Mouse (Mus musculus): ENCODE data around the gene Arhgef2. TPM values are rescaled to one million over a fixed set of nuclear protein-coding genes. Genes with fewer than 3 reads are reported as not detected.

The Arhgef2 gene
- polyA plus RNA-seq, 1 experiment from 2014 or later = 123 TPM

DNA sequence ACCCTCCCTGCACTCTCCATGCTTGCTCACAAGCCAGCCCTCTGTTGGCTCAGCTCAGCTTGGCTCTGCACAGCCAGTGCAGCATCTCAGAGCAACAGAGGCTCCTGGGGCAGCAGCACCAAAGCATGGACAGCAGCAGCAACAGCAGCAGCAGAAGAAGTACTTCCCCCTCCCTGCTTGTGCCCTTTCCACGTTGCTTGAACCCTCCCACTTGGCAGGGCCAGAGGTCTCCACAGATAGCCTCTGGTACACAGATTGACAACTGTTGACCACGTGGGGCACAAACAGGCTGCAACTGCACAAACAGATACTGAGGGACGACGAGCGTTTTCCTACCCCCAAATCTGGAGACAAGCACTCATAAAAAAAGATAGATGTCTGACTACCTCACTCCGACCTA lies 54.0 kb downstream of the Arhgef2 start:
- no peak for ATAC-seq (ENCODE audit: low read depth)
- Histone ChIP-seq H3K4me2 (ENCODE audit: low read depth, low read length) (no peak overlapping the region), H3K27ac (ENCODE audit: low read length) (no peak overlapping the region), H3K4me3 (ENCODE audit: low read length) (no peak overlapping the region), H3K9me3 (ENCODE audit: control insufficient read depth, low read length) (no peaks in the 10 kb centered on the region), H3K9ac (ENCODE audit: low read length) (no peak overlapping the region), H3K27me3 (ENCODE audit: control insufficient read depth, insufficient read depth, low read depth, low read length) (no peaks in the 10 kb centered on the region), H3K36me3 (ENCODE audit: control insufficient read depth, insufficient read depth, low read length) (no peaks in the 10 kb centered on the region), H3K4me1 (replicated peaks; ENCODE audit: control insufficient read depth, insufficient read depth, low read length) (peaks cover 3% of the 10 kb centered on the region)
- WGBS = 30% methylated on average over 6 of the region's 6 CpGs

DNA sequence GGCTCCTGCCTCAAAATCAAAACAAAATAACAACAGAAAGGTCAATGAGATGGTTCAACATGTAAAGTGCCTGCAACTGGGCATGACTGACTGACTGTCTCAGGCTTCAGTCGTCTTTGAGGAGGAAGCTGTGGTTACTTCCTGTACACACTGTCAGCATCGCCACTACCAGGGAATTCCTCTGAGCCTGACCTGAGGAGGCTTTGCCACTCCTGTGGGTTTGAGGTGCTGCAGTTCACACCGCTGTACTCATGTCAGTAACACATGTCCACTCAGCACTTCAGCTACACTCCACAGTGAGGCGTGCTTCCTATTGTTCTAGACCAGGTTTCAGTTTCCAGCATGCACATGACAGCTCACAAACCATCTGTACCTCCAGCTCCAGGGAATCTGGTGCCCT lies 58.3 kb downstream of the Arhgef2 start:
- H3K36me3 ChIP-seq (ENCODE audit: control insufficient read depth, insufficient read depth, low read length) = no peaks in the 10 kb centered on the region
- no peaks in the 10 kb centered on the region for H3K9me3 ChIP-seq (ENCODE audit: control insufficient read depth, low read length)
- WGBS = 64% methylated on average over 4 of the region's 4 CpGs
- no peaks in the 10 kb centered on the region for H3K27me3 ChIP-seq (ENCODE audit: control insufficient read depth, insufficient read depth, low read depth, low read length)
- H3K4me3 ChIP-seq (ENCODE audit: low read length) = no peak overlapping the region
- H3K9ac ChIP-seq (ENCODE audit: low read length) = no peak overlapping the region
- no peak overlapping the region for H3K4me2 ChIP-seq (ENCODE audit: low read depth, low read length)
- ATAC-seq (ENCODE audit: low read depth) = no peak
- H3K27ac ChIP-seq (ENCODE audit: low read length) = no peak overlapping the region
- H3K4me1 ChIP-seq (replicated peaks; ENCODE audit: control insufficient read depth, insufficient read depth, low read length) = no peaks in the 10 kb centered on the region

DNA sequence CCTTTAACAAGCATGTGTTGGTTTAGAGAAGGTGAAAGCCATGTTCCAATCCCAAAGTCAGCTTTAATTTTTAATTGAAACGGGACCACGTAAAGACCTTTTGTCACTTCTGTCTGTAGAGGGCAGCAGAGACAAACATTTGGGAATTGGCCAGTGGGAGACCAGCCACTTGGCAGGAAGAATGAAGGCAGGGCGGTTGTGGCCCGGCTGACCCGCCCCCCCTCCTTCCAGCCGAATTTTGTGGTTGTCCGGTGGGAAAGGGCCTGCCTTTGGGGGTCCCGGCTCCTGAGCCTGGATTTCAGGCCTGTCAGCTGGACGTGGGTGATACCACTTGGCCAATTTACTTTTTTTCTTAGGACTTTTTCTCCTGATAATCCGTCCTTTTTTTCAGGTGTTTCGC lies 71.6 kb downstream of the Arhgef2 start:
- 8% methylated on average over 11 of the region's 11 CpGs for WGBS
- ATAC-seq (ENCODE audit: low read depth) = peak; percentile 87
- no peaks in the 10 kb centered on the region for H3K27me3 ChIP-seq (ENCODE audit: control insufficient read depth, insufficient read depth, low read depth, low read length)
- H3K27ac ChIP-seq (ENCODE audit: low read length) = no peak overlapping the region
- H3K4me2 ChIP-seq (ENCODE audit: low read depth, low read length) = peak overlapping the region; percentile 73
- H3K4me1 ChIP-seq (replicated peaks; ENCODE audit: control insufficient read depth, insufficient read depth, low read length) = no peaks in the 10 kb centered on the region; the same call in 1 of the 2 replicates
- no peaks in the 10 kb centered on the region for H3K9me3 ChIP-seq (ENCODE audit: control insufficient read depth, low read length)
- no peaks in the 10 kb centered on the region for H3K36me3 ChIP-seq (ENCODE audit: control insufficient read depth, insufficient read depth, low read length)
- peak overlapping the region; percentile 47 for H3K4me3 ChIP-seq (ENCODE audit: low read length)
- peak overlapping the region; percentile 65 for H3K9ac ChIP-seq (ENCODE audit: low read length)

DNA sequence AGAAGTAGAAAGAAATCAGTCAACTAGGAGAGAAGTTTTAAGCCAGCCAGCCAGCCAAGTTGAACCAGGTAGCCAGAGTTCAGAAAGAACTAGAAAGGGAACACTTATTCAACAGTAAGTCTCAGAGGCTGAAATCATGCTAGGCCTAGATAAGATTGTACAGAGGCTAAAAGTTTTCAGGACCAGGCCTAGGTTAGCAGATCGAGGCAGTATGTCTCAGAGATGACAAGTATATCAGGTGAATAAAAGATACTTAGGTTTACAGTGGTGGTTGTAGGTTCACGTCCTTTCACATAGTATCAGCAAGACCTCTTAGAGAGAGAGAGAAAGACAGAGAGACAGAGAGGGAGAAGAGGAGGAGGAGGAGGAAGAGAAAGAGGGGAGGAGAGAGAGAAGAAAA lies 78.0 kb downstream of the Arhgef2 start:
- Histone ChIP-seq H3K27me3 (ENCODE audit: control insufficient read depth, insufficient read depth, low read depth, low read length) (no peaks in the 10 kb centered on the region), H3K9me3 (ENCODE audit: control insufficient read depth, low read length) (no peaks in the 10 kb centered on the region), H3K4me1 (replicated peaks; ENCODE audit: control insufficient read depth, insufficient read depth, low read length) (peaks cover 10% of the 10 kb centered on the region), H3K36me3 (ENCODE audit: control insufficient read depth, insufficient read depth, low read length) (no peaks in the 10 kb centered on the region; the same call in 1 of the 2 replicates), H3K27ac (ENCODE audit: low read length) (no peak overlapping the region), H3K4me3 (ENCODE audit: low read length) (no peak overlapping the region), H3K4me2 (ENCODE audit: low read depth, low read length) (no peak overlapping the region), H3K9ac (ENCODE audit: low read length) (no peak overlapping the region)
- no peak for ATAC-seq (ENCODE audit: low read depth)
- WGBS = 85% methylated on average over 2 of the region's 2 CpGs

- Histone ChIP-seq H3K27ac (ENCODE audit: low read length) (peak overlapping the region; percentile 97), H3K9ac (ENCODE audit: low read length) (peak overlapping the region; percentile 64), H3K27me3 (ENCODE audit: control insufficient read depth, insufficient read depth, low read depth, low read length) (no peaks in the 10 kb centered on the region), H3K4me1 (replicated peaks; ENCODE audit: control insufficient read depth, insufficient read depth, low read length) (peaks cover 10% of the 10 kb centered on the region), H3K4me2 (ENCODE audit: low read depth, low read length) (peak overlapping the region; percentile 74), H3K36me3 (ENCODE audit: control insufficient read depth, insufficient read depth, low read length) (no peaks in the 10 kb centered on the region; the same call in 1 of the 2 replicates), H3K4me3 (ENCODE audit: low read length) (peak overlapping the region; percentile 83), H3K9me3 (ENCODE audit: control insufficient read depth, low read length) (no peaks in the 10 kb centered on the region)
- WGBS = 63% methylated on average over 6 of the region's 8 CpGs
- ATAC-seq (ENCODE audit: low read depth) = no peak
Observed at GRCm38 (mm10) chr3:88684236-88684979, 78.6 kb downstream of the Arhgef2 start.

GRCm38 (mm10) chr3:88684980-88685941 lies 79.5 kb downstream of the Arhgef2 start, which contains the start of gene Khdc4:
TSS of gene Khdc4 (plus strand) at chr3:88685803.
- H3K36me3 ChIP-seq (ENCODE audit: control insufficient read depth, insufficient read depth, low read length) = peaks cover 6% of the 10 kb centered on the region
- peak; percentile 99 for ATAC-seq (ENCODE audit: low read depth)
- under 1% methylated on average over 47 of the region's 47 CpGs for WGBS

DNA sequence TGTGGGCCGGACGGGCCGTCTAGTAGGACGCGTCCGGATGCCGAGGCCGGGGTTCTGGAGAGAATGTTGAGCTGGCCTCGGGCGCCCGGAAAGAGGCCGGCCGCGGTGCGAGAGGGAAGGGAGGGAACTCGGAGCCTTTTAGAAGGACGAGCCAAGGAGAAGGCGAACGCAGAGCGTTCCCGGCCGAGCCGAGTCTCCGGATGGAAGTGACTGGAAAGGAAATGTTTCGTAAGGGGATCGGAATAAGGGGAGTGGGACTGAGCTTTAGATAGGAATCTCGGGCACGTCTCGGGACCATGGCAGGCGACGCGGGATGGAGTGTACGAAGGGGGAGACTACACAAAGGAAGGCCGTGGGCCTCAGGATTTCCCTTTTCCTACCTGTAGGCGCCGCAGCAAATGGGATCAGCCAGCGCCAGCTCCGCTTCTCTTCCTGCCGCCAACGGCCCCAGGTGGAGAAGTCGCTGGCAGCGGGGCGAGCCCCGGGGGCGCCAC lies 80.2 kb downstream of the Arhgef2 start:
- ATAC-seq (ENCODE audit: low read depth) = peak; percentile 60
- peaks cover 12% of the 10 kb centered on the region for H3K36me3 ChIP-seq (ENCODE audit: control insufficient read depth, insufficient read depth, low read length)
- under 1% methylated on average over 45 of the region's 45 CpGs for WGBS

More at GRCm38 (mm10) chr3:88684980-88685941, 79.5 kb downstream of the Arhgef2 start, which contains the start of gene Khdc4:
- peak within 1 kb of the TSS; percentile 97 for H3K27ac ChIP-seq (ENCODE audit: low read length)
- peaks cover 10% of the 10 kb centered on the region for H3K4me1 ChIP-seq (replicated peaks; ENCODE audit: control insufficient read depth, insufficient read depth, low read length)
- H3K27me3 ChIP-seq (ENCODE audit: control insufficient read depth, insufficient read depth, low read depth, low read length) = no peaks in the 10 kb centered on the region
- no peaks in the 10 kb centered on the region for H3K9me3 ChIP-seq (ENCODE audit: control insufficient read depth, low read length)
- H3K4me3 ChIP-seq (ENCODE audit: low read length) = peak within 1 kb of the TSS; percentile 83
- peak within 1 kb of the TSS; percentile 82 for H3K4me2 ChIP-seq (ENCODE audit: low read depth, low read length)
- H3K9ac ChIP-seq (ENCODE audit: low read length) = peak within 1 kb of the TSS; percentile 95

GRCm38 (mm10) chr3:88686734-88687611 lies 81.2 kb downstream of the Arhgef2 start:
- Histone ChIP-seq H3K27ac (ENCODE audit: low read length) (peak overlapping the region; percentile 97), H3K4me3 (ENCODE audit: low read length) (peak overlapping the region; percentile 83), H3K9me3 (ENCODE audit: control insufficient read depth, low read length) (no peaks in the 10 kb centered on the region), H3K4me2 (ENCODE audit: low read depth, low read length) (peak overlapping the region; percentile 82), H3K4me1 (replicated peaks; ENCODE audit: control insufficient read depth, insufficient read depth, low read length) (peaks cover 10% of the 10 kb centered on the region), H3K27me3 (ENCODE audit: control insufficient read depth, insufficient read depth, low read depth, low read length) (no peaks in the 10 kb centered on the region), H3K9ac (ENCODE audit: low read length) (peak overlapping the region; percentile 95), H3K36me3 (ENCODE audit: control insufficient read depth, insufficient read depth, low read length) (peaks cover 16% of the 10 kb centered on the region)
- no peak for ATAC-seq (ENCODE audit: low read depth)
- 9% methylated on average over 13 of the region's 13 CpGs for WGBS

More for the DNA sequence above, 80.2 kb downstream of the Arhgef2 start:
- Histone ChIP-seq H3K27me3 (ENCODE audit: control insufficient read depth, insufficient read depth, low read depth, low read length) (no peaks in the 10 kb centered on the region), H3K4me2 (ENCODE audit: low read depth, low read length) (peak overlapping the region; percentile 82), H3K27ac (ENCODE audit: low read length) (peak overlapping the region; percentile 97), H3K9ac (ENCODE audit: low read length) (peak overlapping the region; percentile 95), H3K4me3 (ENCODE audit: low read length) (peak overlapping the region; percentile 83), H3K4me1 (replicated peaks; ENCODE audit: control insufficient read depth, insufficient read depth, low read length) (peaks cover 10% of the 10 kb centered on the region), H3K9me3 (ENCODE audit: control insufficient read depth, low read length) (no peaks in the 10 kb centered on the region)
